Mouse (Mus musculus): ENCODE measurements at regions not wholly inside any gene's neighbourhood (a gene's known extent, or its start where the extent isn't known, plus 50 kb on each side); places are given as distances from the start of the nearest gene placed in this dataset.

GRCm38 (mm10) chr10:96213876-96214275 lies 77.5 kb downstream of the Gm5426 start:
- TF ChIP-seq CTCF (IDR thresholded peaks at IDR 0.05; ENCODE audit: borderline replicate concordance, insufficient read depth, low read depth, low read length), result peak; percentile 73
- peak; percentile 29; the same call in 1 of the 2 replicates for TF ChIP-seq POLR2A (IDR thresholded peaks at IDR 0.05; ENCODE audit: borderline replicate concordance, insufficient read depth, low read length)

Data from cerebellum, adult 2 months (tissue).